Mouse (Mus musculus): Measurements from ENCODE around the gene Calcoco1. TPM values are rescaled to one million over a fixed set of nuclear protein-coding genes. Genes with fewer than 3 reads are reported as not detected.

The Calcoco1 gene
- total and polyA plus RNA-seq, 3 experiments: 2.9 to 19.0 TPM; not detected in 1

DNA sequence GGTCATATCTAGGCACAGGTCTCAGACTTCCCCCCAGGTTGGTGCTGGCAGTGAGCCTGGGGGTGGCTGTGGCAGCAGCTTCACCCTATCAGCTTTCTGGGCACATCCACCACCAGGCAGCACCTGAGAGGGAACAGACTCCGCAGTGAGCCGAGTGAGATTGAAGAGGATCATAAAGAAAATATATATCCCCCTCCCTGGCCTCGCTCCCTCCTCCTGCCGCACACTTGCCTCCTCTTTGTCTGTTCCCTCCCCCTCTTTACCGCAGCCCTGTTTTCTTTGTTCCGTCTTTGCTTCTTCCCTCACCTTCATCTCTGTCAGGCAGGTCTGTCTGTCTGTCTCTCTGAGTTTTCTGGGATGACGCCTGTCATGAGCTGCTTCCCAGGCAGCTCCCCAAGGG, 32.4 kb upstream of the Calcoco1 start (continued):
- TF ChIP-seq RCOR1 (IDR thresholded peaks at IDR 0.05; ENCODE audit: low read depth, low read length) (no peak), TBP (IDR thresholded peaks at IDR 0.05; ENCODE audit: low read depth, low read length) (no peak)

DNA sequence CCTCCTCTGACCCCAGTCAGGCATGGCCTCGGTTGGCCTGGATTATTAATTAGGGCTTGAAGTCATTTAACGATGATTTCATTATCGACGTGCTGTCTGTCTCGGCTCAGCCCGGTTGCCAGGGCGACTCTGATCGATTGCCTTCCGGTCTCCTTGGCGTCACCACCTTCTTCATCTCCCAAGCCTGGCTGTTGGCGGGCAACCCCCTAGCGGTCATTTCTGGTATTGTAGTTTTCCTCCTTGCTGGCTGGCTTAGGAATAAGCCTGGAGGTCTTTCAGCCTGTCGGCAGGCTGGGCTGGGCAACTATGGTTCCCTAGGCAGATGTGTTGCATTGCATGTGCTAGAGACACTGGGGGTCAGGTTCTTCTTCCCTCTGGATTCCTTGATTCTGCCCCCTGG, 31.2 kb upstream of the Calcoco1 start:
- Histone ChIP-seq H3K27ac (ENCODE audit: control insufficient read depth, low read depth, low read length) (no peak overlapping the region), H3K9ac (ENCODE audit: control insufficient read depth, low read depth, low read length, poor library complexity, severe bottlenecking) (no peak overlapping the region), H3K9me3 (replicated peaks; ENCODE audit: insufficient read depth, low read length) (no peaks in the 10 kb centered on the region), H3K79me2 (ENCODE audit: control insufficient read depth, insufficient read depth, low read length, poor library complexity) (no peaks in the 10 kb centered on the region), H3K27me3 (ENCODE audit: control insufficient read depth in 1 of 2, insufficient read depth in 2 of 2, low read length in 2 of 2) (peaks cover 2% of the 10 kb centered on the region in 2 experiments; a peak in 3 of 4 replicates), H3K4me1 (ENCODE audit: control insufficient read depth in 1 of 2, insufficient read depth in 2 of 2, low read length in 2 of 2) (0 out of 4 replicates have a peak, but pooled peaks cover 0 to 3% of the 10 kb centered on the region in 2 experiments), H3K4me3 (ENCODE audit: control insufficient read depth in 1 of 2, insufficient read depth in 1 of 2, low read depth in 2 of 2, low read length in 2 of 2) (no peak overlapping the region), H3K36me3 (ENCODE audit: control insufficient read depth in 1 of 2, insufficient read depth in 2 of 2, low read length in 2 of 2) (no peaks in the 10 kb centered on the region)
- TF ChIP-seq TCF12 (IDR thresholded peaks at IDR 0.05; ENCODE audit: low read depth, low read length) (no peak), USF2 (IDR thresholded peaks at IDR 0.05; ENCODE audit: borderline replicate concordance in 1 of 2, insufficient read depth in 1 of 2, low read depth in 1 of 2, low read length in 2 of 2) (no peak), CTCF (IDR thresholded peaks at IDR 0.05 in 2 of 3, conservative IDR thresholded peaks at IDR 0.05 in 1 of 3; ENCODE audit: control insufficient read depth in 1 of 3, insufficient read depth in 1 of 3, low read depth in 2 of 3, low read length in 3 of 3, poor library complexity in 1 of 3, severe bottlenecking in 1 of 3) (peak; percentile 77 to 90 (median 80)), CHD1 (IDR thresholded peaks at IDR 0.05; ENCODE audit: low read depth, low read length) (no peak)
- DNase-seq (ENCODE audit: low read depth, low spot score): peak; percentile 81

- Histone ChIP-seq H3K36me3 (ENCODE audit: control insufficient read depth in 1 of 2, insufficient read depth in 2 of 2, low read length in 2 of 2) (no peaks in the 10 kb centered on the region), H3K4me3 (ENCODE audit: control insufficient read depth in 1 of 2, insufficient read depth in 1 of 2, low read depth in 2 of 2, low read length in 2 of 2) (no peak overlapping the region), H3K79me2 (ENCODE audit: control insufficient read depth, insufficient read depth, low read length, poor library complexity) (no peaks in the 10 kb centered on the region), H3K4me1 (ENCODE audit: control insufficient read depth in 1 of 2, insufficient read depth in 2 of 2, low read length in 2 of 2) (0 out of 4 replicates have a peak, but pooled peaks cover 0 to 3% of the 10 kb centered on the region in 2 experiments), H3K9me3 (replicated peaks; ENCODE audit: insufficient read depth, low read length) (no peaks in the 10 kb centered on the region), H3K27ac (ENCODE audit: control insufficient read depth, low read depth, low read length) (no peak overlapping the region), H3K27me3 (ENCODE audit: control insufficient read depth in 1 of 2, insufficient read depth in 2 of 2, low read length in 2 of 2) (peaks cover 2% of the 10 kb centered on the region in 2 experiments; a peak in 3 of 4 replicates), H3K9ac (ENCODE audit: control insufficient read depth, low read depth, low read length, poor library complexity, severe bottlenecking) (no peak overlapping the region)
- TF ChIP-seq TAL1 (IDR thresholded peaks at IDR 0.05; ENCODE audit: low read length): no peak
- TF ChIP-seq RCOR1 (IDR thresholded peaks at IDR 0.05; ENCODE audit: low read depth, low read length): no peak
- TF ChIP-seq ZC3H11A (IDR thresholded peaks at IDR 0.05; ENCODE audit: low read depth, low read length): no peak
- no peak for TF ChIP-seq POLR2AphosphoS2 (IDR thresholded peaks at IDR 0.05; ENCODE audit: low read length)
- TF ChIP-seq ZMIZ1 (IDR thresholded peaks at IDR 0.05; ENCODE audit: low read depth, low read length): no peak
- TF ChIP-seq GABPA (IDR thresholded peaks at IDR 0.05; ENCODE audit: low read depth, low read length): no peak
- TF ChIP-seq POLR2AphosphoS5 (IDR thresholded peaks at IDR 0.05; ENCODE audit: borderline replicate concordance, low read depth, low read length): no peak
- no peak for TF ChIP-seq MAX (IDR thresholded peaks at IDR 0.05; ENCODE audit: low read length)
- TF ChIP-seq UBTF (IDR thresholded peaks at IDR 0.05; ENCODE audit: borderline replicate concordance, insufficient read depth, low read depth, low read length): no peak
- TF ChIP-seq RAD21 (IDR thresholded peaks at IDR 0.05; ENCODE audit: low read depth, low read length): no peak
- TF ChIP-seq ELF1 (IDR thresholded peaks at IDR 0.05; ENCODE audit: low read depth, low read length): no peak
- TF ChIP-seq HCFC1 (IDR thresholded peaks at IDR 0.05; ENCODE audit: low read depth, low read length): no peak
- no peak for TF ChIP-seq ZNF384 (IDR thresholded peaks at IDR 0.05; ENCODE audit: low read depth, low read length)
- no peak for TF ChIP-seq CHD2 (IDR thresholded peaks at IDR 0.05; ENCODE audit: low read length)
- TF ChIP-seq CHD1 (IDR thresholded peaks at IDR 0.05; ENCODE audit: low read depth, low read length): no peak
- TF ChIP-seq EP300 (IDR thresholded peaks at IDR 0.05; ENCODE audit: low read depth in 1 of 2, low read length in 2 of 2): no peak
- no peak for DNase-seq (ENCODE audit: low read depth, low spot score)
These were observed 30.2 kb upstream of the Calcoco1 start for GRCm38 (mm10) chr15:102752164-102752563.

All from MEL (cell line).